Mouse (Mus musculus) forebrain, embryonic 12.5 days (tissue): ENCODE data around the gene Taf11. TPM values are rescaled to one million over a fixed set of nuclear protein-coding genes. Genes with fewer than 3 reads are reported as not detected.

Source experiments
- ATAC-seq: fragments of 200-750 bp; cut with Nextera tagmentation; 2 replicates; pipeline ENCODE4 v1.8.0; 2017; ENCODE audit warnings: moderate TSS enrichment; ENCODE audit not compliant: low FRiP score
- H3K27ac ChIP-seq: fragments of 300-500 bp; sonication (generic); 2 replicates; pipeline ENCODE4 v1.5.1; 2016; ENCODE audit warnings: mild to moderate bottlenecking
- H3K27me3 ChIP-seq: fragments of 300-500 bp; sonication (generic); 2 replicates; pipeline ENCODE4 v1.6.1; 2016; ENCODE audit warnings: mild to moderate bottlenecking
- H3K36me3 ChIP-seq: fragments of 300-500 bp; sonication (generic); replicated peaks from 2 replicates; pipeline ENCODE4 v1.6.1; 2016; ENCODE audit warnings: mild to moderate bottlenecking
- H3K4me1 ChIP-seq: fragments of 300-500 bp; sonication (generic); 2 replicates; pipeline ENCODE4 v1.6.1; 2016
- H3K4me2 ChIP-seq: fragments of 300-500 bp; sonication (generic); 2 replicates; pipeline ENCODE4 v1.6.1; 2016; ENCODE audit warnings: mild to moderate bottlenecking, moderate library complexity
- H3K4me3 ChIP-seq: fragments of 300-500 bp; sonication (generic); replicated peaks from 2 replicates; pipeline ENCODE4 v1.5.1; 2016; ENCODE audit warnings: mild to moderate bottlenecking
- H3K9ac ChIP-seq: fragments of 300-500 bp; sonication (generic); 2 replicates; pipeline ENCODE4 v1.6.1; 2016; ENCODE audit warnings: mild to moderate bottlenecking
- H3K9me3 ChIP-seq: fragments of 300-500 bp; sonication (generic); 2 replicates; pipeline ENCODE4 v1.6.1; 2016
- WGBS: fragments of 180-500 bp; shearing (Covaris S2); methylation state at CpG from one replicate; pipeline ENCODE4 v1.1.7; 2016; 5-methylcytosine and 5-hydroxymethylcytosine counted together
- polyA plus RNA-seq: library from polyadenylated mRNA; unstranded; fragments of >200 nt; fragmentation: Nextera tagmentation; extraction: Ambion mirVana; gene quantifications from 2 replicates; pipeline ENCODE4 v1.2.1, GENCODE M21; 2016

The Taf11 gene
- polyA plus RNA-seq, 1 experiment from 2014 or later = 100 TPM

DNA sequence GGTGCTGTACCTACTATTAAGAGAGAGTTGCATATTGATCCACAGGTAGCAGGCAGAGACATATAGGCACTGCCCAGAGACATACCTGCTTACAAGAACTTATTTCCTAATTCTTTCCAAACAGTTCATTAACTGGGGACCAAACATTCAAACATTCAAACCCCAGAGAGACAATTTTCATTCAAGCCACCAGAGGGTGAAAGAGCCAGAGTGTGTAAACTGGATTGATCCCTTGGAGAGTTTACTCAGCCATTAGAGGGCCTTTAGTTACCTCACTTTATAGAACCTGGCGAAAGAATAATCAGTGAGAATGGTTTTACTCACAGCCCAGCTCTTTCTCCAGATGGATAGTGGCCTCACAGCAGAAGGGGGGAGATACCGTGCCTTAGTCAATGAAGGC lies 44.2 kb downstream of the Taf11 start:
- no peaks in the 10 kb centered on the region for H3K27me3 ChIP-seq
- H3K4me2 ChIP-seq = no peak overlapping the region
- H3K9ac ChIP-seq = no peak overlapping the region
- H3K36me3 ChIP-seq = no peaks in the 10 kb centered on the region
- H3K4me1 ChIP-seq = no peaks in the 10 kb centered on the region
- 82% methylated on average over 2 of the region's 2 CpGs for WGBS
- no peak for ATAC-seq
- H3K27ac ChIP-seq = no peak overlapping the region
- H3K9me3 ChIP-seq = no peaks in the 10 kb centered on the region
- no peak overlapping the region for H3K4me3 ChIP-seq

DNA sequence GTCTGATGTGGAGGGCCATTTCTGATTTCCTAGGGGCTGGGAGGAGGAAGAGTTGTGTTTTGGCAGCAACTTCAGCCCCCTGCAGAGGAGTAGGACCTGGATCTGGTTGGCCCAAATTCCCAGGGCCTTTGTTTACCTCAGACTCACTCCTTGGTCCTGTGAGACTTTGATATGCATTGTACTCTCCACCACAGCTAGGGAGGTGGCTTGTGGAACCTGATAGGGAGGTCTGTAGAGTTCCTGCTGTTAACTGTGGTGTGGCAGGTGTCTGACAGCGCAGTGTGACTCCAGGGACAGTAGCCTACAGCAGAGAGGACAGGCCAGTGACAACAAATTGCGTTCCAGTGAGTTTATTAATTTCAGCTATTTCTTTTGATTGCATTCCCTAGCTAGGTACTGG lies 50.5 kb downstream of the Taf11 start:
- Histone ChIP-seq H3K9me3 (no peaks in the 10 kb centered on the region), H3K9ac (no peak overlapping the region), H3K27ac (peak overlapping the region; percentile 25; the same call in 1 of the 2 replicates), H3K4me1 (peaks cover 27% of the 10 kb centered on the region), H3K36me3 (peaks cover 5% of the 10 kb centered on the region), H3K4me2 (0 out of 2 replicates have a peak overlapping the region, but pooled peaks have one; percentile 87), H3K4me3 (no peak overlapping the region), H3K27me3 (no peaks in the 10 kb centered on the region)
- 51% methylated on average over 2 of the region's 2 CpGs for WGBS
- ATAC-seq = no peak

DNA sequence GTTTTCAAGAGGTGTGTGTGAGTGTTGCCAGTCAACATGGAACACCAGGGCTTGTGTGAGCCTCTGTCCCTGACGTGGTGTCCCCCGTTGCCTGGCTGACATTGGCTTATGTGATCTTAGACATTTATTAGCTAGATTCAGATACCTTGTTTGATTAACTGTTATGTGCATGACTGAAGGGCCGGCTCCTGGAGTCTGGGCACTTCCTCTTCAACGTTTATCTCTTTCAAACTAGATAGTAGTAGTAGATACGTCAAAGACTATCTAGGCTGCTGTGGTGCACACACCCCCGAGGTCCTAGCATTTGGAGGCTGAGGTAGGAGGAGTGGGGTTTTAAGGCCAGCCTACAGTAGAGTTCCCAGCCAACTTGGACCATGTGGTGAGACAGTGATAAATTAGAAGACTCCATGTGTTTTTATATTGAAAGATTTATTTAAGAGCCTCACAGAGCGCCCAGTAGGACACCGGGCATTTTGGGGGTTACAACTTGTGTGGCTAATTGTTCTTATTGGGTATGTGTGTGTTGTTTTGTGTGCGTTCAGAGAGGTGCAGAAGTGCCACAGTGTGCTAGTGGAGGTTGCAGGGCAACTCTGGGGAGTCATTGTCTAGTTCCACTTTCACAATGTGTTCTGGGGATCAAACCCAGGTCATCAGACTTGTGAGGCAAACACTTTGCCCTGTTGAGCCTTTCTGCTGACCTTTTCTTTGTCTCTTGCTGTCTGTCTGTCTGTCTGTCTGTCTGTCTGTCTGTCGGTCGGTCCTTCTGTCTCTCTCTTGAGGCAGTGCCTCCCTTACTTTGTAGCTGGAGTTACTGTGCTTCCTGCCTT lies 51.8 kb downstream of the Taf11 start:
- ATAC-seq = no peak
- Histone ChIP-seq H3K4me1 (peaks cover 27% of the 10 kb centered on the region), H3K27ac (no peak overlapping the region), H3K27me3 (no peaks in the 10 kb centered on the region), H3K36me3 (peaks cover 16% of the 10 kb centered on the region), H3K9me3 (no peaks in the 10 kb centered on the region), H3K9ac (peak overlapping the region; percentile 89), H3K4me2 (peak overlapping the region; percentile 87), H3K4me3 (peak overlapping the region; percentile 92)
- 61% methylated on average over 11 of the region's 11 CpGs for WGBS

DNA sequence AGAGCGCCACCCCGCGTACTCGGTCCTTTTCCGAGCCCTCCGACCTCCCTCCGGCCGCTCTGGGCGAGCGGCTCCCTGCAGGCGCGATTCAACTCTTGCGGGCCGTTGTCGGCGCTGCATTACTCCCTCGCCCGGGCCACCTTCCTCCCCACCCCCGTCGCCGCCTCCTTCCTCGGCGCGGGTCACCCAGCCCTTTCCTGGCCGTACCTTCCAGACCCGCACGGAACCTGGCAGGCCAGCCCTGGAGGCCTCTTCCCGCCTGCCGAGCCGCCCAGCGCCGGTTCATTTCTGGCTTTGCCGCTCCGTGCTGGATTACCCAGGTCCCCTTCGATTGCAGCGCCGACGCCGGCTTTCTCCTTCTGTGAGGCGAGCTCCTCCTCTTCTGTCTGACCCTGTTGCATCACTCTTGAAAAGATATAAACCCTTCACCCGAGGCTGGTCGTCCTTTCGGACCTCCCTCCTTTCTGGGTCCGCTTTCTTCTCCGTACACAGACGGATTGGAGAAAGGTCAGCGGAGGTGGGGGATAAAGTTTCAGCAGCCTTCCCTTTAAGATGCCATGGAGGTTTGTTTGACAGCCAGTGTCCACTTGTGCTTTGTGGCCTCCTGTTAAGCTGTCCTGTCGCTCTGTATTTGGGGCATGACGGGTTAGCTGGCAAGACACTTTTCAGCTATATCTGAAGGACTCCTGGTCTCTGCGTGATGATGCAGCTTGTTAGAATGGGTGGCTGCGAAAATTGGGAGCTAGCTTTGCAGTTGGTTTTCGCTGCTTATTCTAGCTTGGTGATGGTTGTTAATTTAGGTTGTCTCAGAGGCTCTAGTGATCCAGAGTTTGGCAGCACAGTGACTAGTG lies 52.6 kb downstream of the Taf11 start:
- Histone ChIP-seq H3K9me3 (no peaks in the 10 kb centered on the region), H3K4me1 (peaks cover 27% of the 10 kb centered on the region), H3K4me3 (peak overlapping the region; percentile 92), H3K4me2 (peak overlapping the region; percentile 87), H3K9ac (peak overlapping the region; percentile 89), H3K36me3 (peaks cover 24% of the 10 kb centered on the region), H3K27me3 (no peaks in the 10 kb centered on the region), H3K27ac (peak overlapping the region; percentile 76)
- ATAC-seq = peak; percentile 79
- 2% methylated on average over 52 of the region's 52 CpGs for WGBS

DNA sequence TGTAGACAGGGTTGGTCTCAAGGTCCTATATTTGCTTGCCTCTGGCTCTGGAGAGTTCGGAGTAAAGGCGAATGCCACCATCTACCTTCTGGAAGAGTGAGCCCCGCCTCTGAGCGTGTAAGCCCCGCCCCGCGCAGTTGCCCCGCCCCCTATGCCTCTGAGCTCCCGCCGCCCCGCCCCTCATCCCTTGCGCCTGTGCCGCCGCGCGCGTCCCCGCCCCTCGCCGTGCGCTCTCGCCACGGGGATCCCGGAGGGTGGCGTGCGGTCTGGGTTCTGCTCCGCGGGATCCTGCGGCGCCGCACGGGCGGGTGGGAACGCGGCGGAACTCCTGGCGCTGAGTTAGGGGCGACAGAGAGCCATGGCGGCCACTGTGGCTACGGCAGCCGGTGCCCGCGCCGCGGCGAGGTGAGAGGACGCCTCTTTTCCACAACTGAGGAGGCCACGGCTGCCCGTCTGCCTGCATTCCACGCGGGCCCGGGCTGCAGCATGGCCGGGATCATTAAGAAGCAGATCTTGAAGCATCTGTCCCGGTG lies 53.3 kb downstream of the Taf11 start, which contains the start of gene Uhrf1bp1:
TSS of gene Uhrf1bp1 (plus strand) at position 177 of the 533 bp plus-strand sequence.
- Histone ChIP-seq H3K27ac (peak within 1 kb of the TSS; percentile 76), H3K27me3 (no peaks in the 10 kb centered on the region), H3K4me3 (peak within 1 kb of the TSS; percentile 92), H3K9ac (peak within 1 kb of the TSS; percentile 89), H3K36me3 (peaks cover 25% of the 10 kb centered on the region), H3K4me1 (peaks cover 27% of the 10 kb centered on the region), H3K4me2 (peak within 1 kb of the TSS; percentile 87), H3K9me3 (no peaks in the 10 kb centered on the region)
- WGBS = 1% methylated on average over 54 of the region's 54 CpGs
- peak; percentile 89 for ATAC-seq

Other genes starting within 250 kb of the Taf11 start
- gene Spdef, start 180.9 kb downstream of the Taf11 start, polyA plus RNA-seq = 0.37 TPM in 1 of 2 replicates, not detected in the other
- gene D17Wsu92e, start 89.2 kb downstream of the Taf11 start, polyA plus RNA-seq = 11.1 and 11.4 TPM in 2 replicates
- gene Snrpc, start 71.7 kb downstream of the Taf11 start, polyA plus RNA-seq = 367 and 371 TPM in 2 replicates
- 10.0 and 10.5 TPM in 2 replicates for gene Uhrf1bp1, start 53.4 kb downstream of the Taf11 start, polyA plus RNA-seq
- gene Anks1, start 538 bp downstream of the Taf11 start, polyA plus RNA-seq = 61.0 and 84.9 TPM in 2 replicates
- 1.1 and 1.6 TPM in 2 replicates for gene Tcp11, start 170.8 kb upstream of the Taf11 start, polyA plus RNA-seq
- gene Scube3, start 232.3 kb upstream of the Taf11 start, polyA plus RNA-seq = 6.9 and 7.0 TPM in 2 replicates